Mouse (Mus musculus): ENCODE measurements around the gene Ngdn.

GRCm38 (mm10) chr14:54967874-54968273 lies 47.4 kb upstream of the Ngdn start:
- TF ChIP-seq HCFC1 (IDR thresholded peaks at IDR 0.05; ENCODE audit: low read depth, low read length), result no peak
- TF ChIP-seq MYC (IDR thresholded peaks at IDR 0.05; ENCODE audit: low read depth, low read length), result no peak
- TF ChIP-seq JUND (IDR thresholded peaks at IDR 0.05; ENCODE audit: low read depth, low read length), result no peak
- TF ChIP-seq CTCF (IDR thresholded peaks at IDR 0.05 in 2 of 3, conservative IDR thresholded peaks at IDR 0.05 in 1 of 3; ENCODE audit: control insufficient read depth in 1 of 3, insufficient read depth in 1 of 3, low read depth in 2 of 3, low read length in 3 of 3, poor library complexity in 1 of 3, severe bottlenecking in 1 of 3), result no peak
- no peak for TF ChIP-seq POLR2A (IDR thresholded peaks at IDR 0.05; ENCODE audit: control insufficient read depth in 1 of 2, insufficient read depth in 1 of 2, low read depth in 1 of 2, low read length in 2 of 2, poor library complexity in 1 of 2)
